Mouse (Mus musculus) lung, embryonic 14.5 days (tissue): ENCODE data around the gene Cacna1i. TPM values are rescaled to one million over a fixed set of nuclear protein-coding genes. Genes with fewer than 3 reads are reported as not detected.
A peak's percentile ranks its signal among the peaks of the same experiment; 100 is the strongest.

Source experiments
- ATAC-seq: fragments of 200-750 bp; cut with Nextera tagmentation; 2 replicates; pipeline ENCODE4 v1.8.0; 2017; ENCODE audit warnings: mild to moderate bottlenecking, moderate TSS enrichment, moderate library complexity; ENCODE audit not compliant: insufficient read depth
- DNase-seq: peaks from one replicate; pipeline ENCODE4 v3.0.0-alpha.2; 2015
- H3K27ac ChIP-seq: fragments of 300-500 bp; sonication (generic); 2 replicates; pipeline ENCODE4 v1.5.1; 2014; ENCODE audit warnings: low read depth, mild to moderate bottlenecking, moderate library complexity
- H3K27me3 ChIP-seq: fragments of 300-500 bp; sonication (generic); 2 replicates; pipeline ENCODE4 v1.6.1; 2014; ENCODE audit warnings: low read length, control low read depth; ENCODE audit not compliant: insufficient read depth
- H3K36me3 ChIP-seq: fragments of 300-500 bp; sonication (generic); 2 replicates; pipeline ENCODE4 v1.6.1; 2014; ENCODE audit warnings: control low read depth; ENCODE audit not compliant: insufficient read depth
- H3K4me1 ChIP-seq: fragments of 300-500 bp; sonication (generic); 2 replicates; pipeline ENCODE4 v1.6.1; 2014; ENCODE audit warnings: antibody characterized with exemption, control low read depth; ENCODE audit not compliant: insufficient read depth
- H3K4me2 ChIP-seq: fragments of 300-500 bp; sonication (generic); 2 replicates; pipeline ENCODE4 v1.6.1; 2014; ENCODE audit warnings: mild to moderate bottlenecking
- H3K4me3 ChIP-seq: fragments of 300-500 bp; sonication (generic); 2 replicates; pipeline ENCODE4 v1.5.1; 2014; ENCODE audit warnings: low read depth, low read length
- H3K9ac ChIP-seq: fragments of 300-500 bp; sonication (generic); 2 replicates; pipeline ENCODE4 v1.6.1; 2014
- H3K9me3 ChIP-seq: fragments of 300-500 bp; sonication (generic); 2 replicates; pipeline ENCODE4 v1.6.1; 2016; ENCODE audit warnings: low read depth, low read length, control low read depth
- CTCF ChIP-seq: IDR thresholded peaks from 2 replicates; pipeline ENCODE4 v1.5.1; 2016; ENCODE audit warnings: antibody characterized with exemption, low read depth
- WGBS: fragments of 180-500 bp; shearing (Covaris S2); extraction: QIAGEN DNeasy Blood & Tissue Kit; methylation state at CpG from one replicate; pipeline ENCODE4 v1.1.7; 2014; 5-methylcytosine and 5-hydroxymethylcytosine counted together
- polyA plus RNA-seq: library from polyadenylated mRNA; unstranded; fragments of >200 nt; fragmentation: Nextera tagmentation; extraction: Ambion mirVana; gene quantifications from 2 replicates; pipeline ENCODE4 v1.2.1, GENCODE M21; 2014

The Cacna1i gene
- polyA plus RNA-seq, 1 experiment from 2014 or later, result not detected

DNA sequence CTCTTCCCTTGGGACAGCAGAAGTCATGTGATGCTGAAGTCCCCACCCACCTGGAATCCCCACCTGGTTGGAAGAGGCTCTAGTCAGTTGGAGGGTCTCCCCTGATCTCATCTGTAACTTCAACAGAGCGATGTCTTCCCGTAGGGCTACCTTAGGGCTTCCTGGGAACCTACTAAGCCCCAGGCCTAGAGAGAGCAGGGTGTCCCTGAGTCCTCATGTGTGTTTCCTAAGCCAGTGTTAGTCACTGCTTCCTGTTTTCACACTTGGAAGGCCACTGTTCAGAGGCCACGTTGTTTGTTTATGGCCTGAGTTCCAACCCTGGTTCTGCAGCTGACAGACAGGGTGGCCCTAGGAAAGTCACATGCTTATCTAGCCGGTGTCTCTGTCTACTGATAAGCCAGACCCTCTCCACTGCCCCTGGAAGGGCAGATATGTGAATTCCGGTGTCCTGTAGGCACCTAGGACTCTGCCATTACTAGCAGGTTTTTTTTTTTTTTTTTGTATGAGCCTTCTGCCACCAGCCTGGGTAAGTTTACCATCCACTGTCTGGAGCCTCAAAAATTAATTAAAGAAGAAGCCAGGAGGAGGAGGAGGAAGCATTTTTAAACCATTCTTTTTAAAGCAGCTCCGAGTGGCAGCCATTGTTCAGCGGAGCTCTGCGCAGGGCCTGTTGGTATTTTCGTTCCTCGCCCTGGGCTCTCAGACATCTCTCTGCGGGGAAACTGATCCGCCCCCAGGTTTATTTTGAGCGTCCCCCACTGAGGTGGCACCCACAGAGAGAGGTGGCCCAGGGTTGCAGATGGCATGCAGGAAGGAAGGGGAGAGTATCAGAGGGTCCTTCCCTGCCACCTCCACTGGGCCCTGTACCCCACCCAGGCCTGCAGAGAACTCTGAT is 77.0 kb downstream of the Cacna1i start:
- Histone ChIP-seq H3K27ac (no peak overlapping the region), H3K4me2 (no peak overlapping the region), H3K9ac (no peak overlapping the region), H3K4me1 (0 out of 2 replicates have a peak, but pooled peaks cover 4% of the 10 kb centered on the region), H3K4me3 (no peak overlapping the region), H3K9me3 (no peaks in the 10 kb centered on the region), H3K36me3 (no peaks in the 10 kb centered on the region), H3K27me3 (no peaks in the 10 kb centered on the region)
- DNase-seq, result no peak
- 52% methylated on average over 13 of the region's 13 CpGs for WGBS
- TF ChIP-seq CTCF, result no peak
- ATAC-seq, result no peak

DNA sequence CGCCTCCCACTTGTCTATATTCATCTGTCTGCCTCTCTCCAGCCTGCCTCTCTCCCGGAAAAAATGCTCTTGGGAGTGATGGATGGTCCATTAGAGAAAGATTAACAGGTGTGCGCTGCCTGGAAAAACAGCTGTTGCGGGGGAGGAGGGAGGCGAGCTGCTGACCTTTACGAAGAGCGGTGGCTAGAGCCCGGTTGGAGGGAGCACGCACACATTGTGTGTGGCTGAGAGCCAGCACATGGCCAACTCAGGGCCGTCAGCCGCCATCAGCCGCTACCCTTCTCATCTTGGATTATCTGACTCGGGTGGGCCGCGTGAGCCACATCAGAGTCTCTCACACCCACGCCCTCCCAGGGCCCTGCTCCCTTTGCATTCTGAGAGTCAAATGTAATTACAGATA is 79.9 kb downstream of the Cacna1i start:
- H3K4me2 ChIP-seq, result no peak overlapping the region
- no peak for ATAC-seq
- H3K9ac ChIP-seq, result no peak overlapping the region
- H3K4me3 ChIP-seq, result no peak overlapping the region
- no peaks in the 10 kb centered on the region for H3K36me3 ChIP-seq
- H3K9me3 ChIP-seq, result no peaks in the 10 kb centered on the region
- TF ChIP-seq CTCF, result no peak
- 3% methylated on average over 16 of the region's 16 CpGs for WGBS
- H3K27ac ChIP-seq, result no peak overlapping the region
- no peaks in the 10 kb centered on the region for H3K27me3 ChIP-seq
- H3K4me1 ChIP-seq, result 0 out of 2 replicates have a peak, but pooled peaks cover 4% of the 10 kb centered on the region
- peak; percentile 19 for DNase-seq

DNA sequence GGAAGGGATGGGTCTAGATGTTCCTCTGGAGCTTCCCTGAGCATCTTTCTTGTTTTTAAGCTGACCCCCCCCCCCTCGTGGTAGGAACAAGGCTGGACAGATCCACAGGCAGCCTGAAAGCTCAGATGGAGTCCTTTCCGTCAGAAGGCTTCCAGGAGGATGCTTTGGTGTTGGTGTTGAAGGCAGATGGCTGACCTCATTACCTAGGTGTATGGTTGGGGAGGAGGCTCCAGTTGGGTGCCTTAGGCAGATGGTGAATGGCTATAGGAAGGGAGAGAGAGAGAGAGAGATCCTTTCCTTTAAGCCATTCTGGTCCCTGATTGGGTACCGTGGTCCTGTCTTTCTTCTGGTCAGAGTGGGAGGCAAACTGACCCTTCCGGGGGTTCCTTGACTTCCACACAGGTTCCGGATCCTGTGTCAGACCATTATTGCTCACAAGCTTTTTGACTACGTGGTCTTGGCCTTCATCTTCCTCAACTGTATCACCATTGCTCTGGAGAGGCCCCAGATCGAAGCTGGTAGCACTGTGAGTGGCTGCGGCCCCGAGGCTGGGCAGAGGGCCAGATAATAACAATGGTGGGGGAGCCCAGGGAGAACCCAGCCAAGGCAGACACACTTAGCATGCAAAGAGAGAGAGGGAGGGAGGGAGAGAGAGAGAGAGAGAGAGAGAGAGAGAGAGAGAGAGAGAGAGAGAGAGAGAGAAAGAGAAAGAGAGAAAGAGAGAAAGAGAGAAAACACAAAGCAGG is 86.4 kb downstream of the Cacna1i start:
- no peaks in the 10 kb centered on the region for H3K9me3 ChIP-seq
- no peak overlapping the region for H3K4me2 ChIP-seq
- no peak overlapping the region for H3K9ac ChIP-seq
- no peak for ATAC-seq
- no peaks in the 10 kb centered on the region for H3K27me3 ChIP-seq
- WGBS, result 54% methylated on average over 9 of the region's 9 CpGs
- no peaks in the 10 kb centered on the region for H3K4me1 ChIP-seq
- H3K27ac ChIP-seq, result no peak overlapping the region
- TF ChIP-seq CTCF, result no peak
- DNase-seq, result peak; percentile 58
- no peak overlapping the region for H3K4me3 ChIP-seq
- no peaks in the 10 kb centered on the region for H3K36me3 ChIP-seq

DNA sequence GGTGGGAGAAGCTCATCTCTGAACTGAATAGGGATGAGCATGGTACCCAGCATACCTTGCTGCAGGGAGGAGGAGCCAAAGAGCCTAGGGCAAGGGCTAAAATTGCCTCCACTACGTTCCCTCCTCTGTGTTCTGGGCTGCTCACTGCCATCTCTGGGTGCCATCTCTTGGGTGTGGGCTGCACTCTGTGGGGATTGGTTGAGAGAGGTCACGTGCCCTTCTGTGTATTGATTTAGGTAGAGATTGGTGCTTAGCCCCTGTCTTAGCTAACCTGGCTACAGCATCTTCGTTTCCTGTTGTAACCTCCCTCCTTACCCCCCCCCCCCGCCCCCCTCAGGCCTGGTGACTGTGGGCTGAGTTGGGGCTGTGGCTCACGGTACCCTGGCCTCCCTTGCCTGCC is 87.8 kb downstream of the Cacna1i start:
- no peak overlapping the region for H3K27ac ChIP-seq
- no peak overlapping the region for H3K9ac ChIP-seq
- no peaks in the 10 kb centered on the region for H3K36me3 ChIP-seq
- no peaks in the 10 kb centered on the region for H3K27me3 ChIP-seq
- DNase-seq (no peak), ATAC-seq (no peak)
- WGBS, result 56% methylated on average over 4 of the region's 5 CpGs
- H3K9me3 ChIP-seq, result no peaks in the 10 kb centered on the region
- H3K4me3 ChIP-seq, result no peak overlapping the region
- no peaks in the 10 kb centered on the region for H3K4me1 ChIP-seq
- H3K4me2 ChIP-seq, result no peak overlapping the region
- no peak for TF ChIP-seq CTCF

DNA sequence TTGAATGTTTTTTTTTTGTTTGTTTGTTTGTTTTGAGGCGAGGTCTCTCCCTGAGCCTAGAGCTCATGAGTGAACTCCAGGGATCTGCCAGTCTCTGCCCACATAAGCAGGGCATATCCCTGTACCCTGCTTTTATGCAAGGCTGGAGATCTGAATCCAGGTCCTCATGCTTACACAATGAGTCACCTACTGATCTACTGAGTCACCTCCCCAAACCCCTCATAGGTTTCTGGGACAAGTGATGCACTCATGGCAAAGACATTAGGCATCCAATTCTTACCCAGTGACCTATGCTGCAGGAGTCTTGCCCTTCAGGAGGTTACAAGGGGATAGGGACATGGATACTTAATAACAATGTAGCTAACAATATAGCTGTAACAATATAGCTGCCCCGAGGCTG is 100.1 kb downstream of the Cacna1i start:
- Histone ChIP-seq H3K9ac (no peak overlapping the region), H3K36me3 (no peaks in the 10 kb centered on the region), H3K4me1 (no peaks in the 10 kb centered on the region), H3K27ac (no peak overlapping the region), H3K9me3 (no peaks in the 10 kb centered on the region), H3K4me2 (no peak overlapping the region), H3K4me3 (no peak overlapping the region), H3K27me3 (no peaks in the 10 kb centered on the region)
- TF ChIP-seq CTCF, result no peak
- DNase-seq (no peak), ATAC-seq (no peak)
- WGBS, result 79% methylated on average over 2 of the region's 2 CpGs

DNA sequence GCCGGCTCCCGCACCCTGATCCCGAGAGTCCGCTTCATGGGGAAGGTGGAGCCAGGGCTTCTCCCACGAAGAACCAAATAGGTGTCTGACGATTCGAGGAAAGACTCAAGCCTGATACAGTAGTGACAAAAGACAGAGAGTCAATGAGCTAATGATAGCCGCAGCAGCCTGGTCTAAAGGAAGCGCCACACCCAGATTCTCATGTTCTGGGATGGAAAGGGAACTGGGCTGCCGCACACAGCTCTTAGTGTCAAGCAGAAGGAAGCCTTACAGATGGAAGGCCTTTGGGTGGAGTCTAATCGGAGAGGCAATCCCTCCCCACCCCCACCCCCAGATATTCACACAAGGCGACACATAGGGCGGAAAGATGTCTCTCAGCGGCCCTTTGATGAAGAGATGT is 104.8 kb downstream of the Cacna1i start:
- no peak for ATAC-seq
- 83% methylated on average over 14 of the region's 14 CpGs for WGBS

DNA sequence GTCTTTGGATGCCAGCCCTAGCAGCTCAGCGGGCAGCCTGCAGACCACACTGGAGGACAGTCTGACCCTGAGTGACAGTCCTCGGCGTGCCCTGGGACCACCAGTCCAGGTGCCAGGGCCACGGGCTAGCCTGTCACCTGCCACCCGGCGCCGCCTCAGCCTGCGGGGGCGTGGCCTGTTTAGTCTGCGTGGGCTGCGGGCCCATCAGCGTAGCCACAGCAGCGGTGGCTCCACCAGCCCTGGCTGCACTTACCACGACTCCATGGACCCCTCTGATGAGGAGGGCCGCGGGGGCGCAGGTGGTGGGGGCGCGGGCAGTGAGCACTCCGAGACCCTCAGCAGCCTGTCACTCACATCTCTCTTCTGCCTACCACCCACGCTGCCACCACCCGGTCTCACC is 108.0 kb downstream of the Cacna1i start:
- H3K36me3 ChIP-seq, result no peaks in the 10 kb centered on the region
- 54% methylated on average over 22 of the region's 22 CpGs for WGBS
- ATAC-seq, result no peak
- no peaks in the 10 kb centered on the region for H3K27me3 ChIP-seq
- H3K9ac ChIP-seq, result no peak overlapping the region
- no peaks in the 10 kb centered on the region for H3K4me1 ChIP-seq
- TF ChIP-seq CTCF, result no peak
- DNase-seq, result no peak
- H3K4me3 ChIP-seq, result no peak overlapping the region
- no peak overlapping the region for H3K4me2 ChIP-seq
- H3K27ac ChIP-seq, result no peak overlapping the region
- no peaks in the 10 kb centered on the region for H3K9me3 ChIP-seq

More for the DNA sequence above, 104.8 kb downstream of the Cacna1i start:
- Histone ChIP-seq H3K4me2 (no peak overlapping the region), H3K36me3 (no peaks in the 10 kb centered on the region), H3K27ac (no peak overlapping the region), H3K4me3 (no peak overlapping the region), H3K4me1 (no peaks in the 10 kb centered on the region), H3K27me3 (no peaks in the 10 kb centered on the region), H3K9me3 (no peaks in the 10 kb centered on the region), H3K9ac (no peak overlapping the region)
- TF ChIP-seq CTCF, result no peak
- no peak for DNase-seq
